Mouse (Mus musculus) limb, embryonic 14.5 days (tissue): ENCODE results near the gene Pdcd2. TPM values are rescaled to one million over a fixed set of nuclear protein-coding genes. Genes with fewer than 3 reads are reported as not detected.
A peak's percentile ranks its signal among the peaks of the same experiment; 100 is the strongest.

Experiments
- ATAC-seq: fragments of 200-750 bp; cut with Nextera tagmentation; 2 replicates; pipeline ENCODE4 v1.8.0; 2017; ENCODE audit warnings: low read depth, moderate number of reproducible peaks, moderate TSS enrichment; ENCODE audit not compliant: low FRiP score
- DNase-seq: peaks from one replicate; pipeline ENCODE4 v3.0.0-alpha.2; 2015; ENCODE audit warnings: low spot score
- H3K27ac ChIP-seq: fragments of 300-500 bp; sonication (generic); replicated peaks from 2 replicates; pipeline ENCODE4 v1.5.1; 2014; ENCODE audit warnings: low read depth, mild to moderate bottlenecking, low read length, moderate library complexity, mixed read lengths
- H3K27me3 ChIP-seq: fragments of 300-500 bp; sonication (generic); 2 replicates; pipeline ENCODE4 v1.6.1; 2014; ENCODE audit warnings: low read length, mixed read lengths; ENCODE audit not compliant: control insufficient read depth, insufficient read depth
- H3K36me3 ChIP-seq: fragments of 300-500 bp; sonication (generic); 2 replicates; pipeline ENCODE4 v1.6.1; 2014; ENCODE audit warnings: mild to moderate bottlenecking, low read length, moderate library complexity, mixed read lengths; ENCODE audit not compliant: control insufficient read depth, insufficient read depth
- H3K4me1 ChIP-seq: fragments of 300-500 bp; sonication (generic); 2 replicates; pipeline ENCODE4 v1.6.1; 2014; ENCODE audit warnings: antibody characterized with exemption, low read length, mixed read lengths; ENCODE audit not compliant: control insufficient read depth, insufficient read depth
- H3K4me2 ChIP-seq: fragments of 300-500 bp; sonication (generic); replicated peaks from 2 replicates; pipeline ENCODE4 v1.6.1; 2014; ENCODE audit warnings: low read depth, mild to moderate bottlenecking, low read length, moderate library complexity; ENCODE audit not compliant: severe bottlenecking
- H3K4me3 ChIP-seq: fragments of 300-500 bp; sonication (generic); replicated peaks from 2 replicates; pipeline ENCODE4 v1.5.1; 2014; ENCODE audit warnings: low read length
- H3K9ac ChIP-seq: fragments of 300-500 bp; sonication (generic); 2 replicates; pipeline ENCODE4 v1.6.1; 2014; ENCODE audit warnings: mild to moderate bottlenecking, low read depth, low read length, moderate library complexity; ENCODE audit not compliant: severe bottlenecking
- H3K9me3 ChIP-seq: fragments of 300-500 bp; sonication (generic); 2 replicates; pipeline ENCODE4 v1.6.1; 2016; ENCODE audit warnings: low read length; ENCODE audit not compliant: control insufficient read depth
- POLR2A ChIP-seq: fragments of 200-500 bp; IDR thresholded peaks from 2 replicates; pipeline ENCODE4 v1.8.0; 2012; ENCODE audit warnings: inconsistent platforms, mild to moderate bottlenecking, moderate library complexity, borderline replicate concordance; ENCODE audit not compliant: insufficient read depth, insufficient read length; ENCODE audit errors: extremely low read depth
- WGBS: fragments of 180-500 bp; shearing (Covaris S2); extraction: QIAGEN DNeasy Blood & Tissue Kit; methylation state at CpG from one replicate; pipeline ENCODE4 v1.1.7; 2014; 5-methylcytosine and 5-hydroxymethylcytosine counted together
- polyA plus RNA-seq, 2 experiments: library from polyadenylated mRNA; depleted of rRNA in 1 of 2; stranded (reverse) in 1 of 2; unstranded in 1 of 2; fragments of >200 nt; fragmentation: Nextera tagmentation in 1 of 2; extraction: Ambion mirVana in 1 of 2; gene quantifications; 2 replicates each; pipeline versions ENCODE4 v1.2.1 to v1.2.3; 2012 to 2014

Gene Pdcd2
- polyA plus RNA-seq (2012; rRNA removed), result 25.9 and 26.5 TPM in 2 replicates
- 48.2 and 50.0 TPM in 2 replicates for polyA plus RNA-seq (2014; fragmentation: Nextera tagmentation; extraction: Ambion mirVana)

GRCm38 (mm10) chr17:15526986-15527810 lies at the start of gene Pdcd2:
TSS of gene Pdcd2 (minus strand) at chr17:15527301.
- Histone ChIP-seq H3K36me3 (peaks cover 21% of the 10 kb centered on the region), H3K4me1 (peaks cover 10% of the 10 kb centered on the region), H3K9me3 (no peaks in the 10 kb centered on the region), H3K27me3 (no peaks in the 10 kb centered on the region), H3K9ac (peak within 1 kb of the TSS; percentile 66), H3K4me2 (peak within 1 kb of the TSS; percentile 65), H3K4me3 (peak within 1 kb of the TSS; percentile 71), H3K27ac (peak within 1 kb of the TSS; percentile 63)
- TF ChIP-seq POLR2A, result peak; percentile 91; the same call in 1 of the 2 replicates
- peak; percentile 92 for DNase-seq
- peak; percentile 98 for ATAC-seq
- under 1% methylated on average over 52 of the region's 55 CpGs for WGBS

- no peaks in the 10 kb centered on the region for H3K9me3 ChIP-seq
- TF ChIP-seq POLR2A, result no peak
- no peak for ATAC-seq
- no peak overlapping the region for H3K9ac ChIP-seq
- no peak for DNase-seq
- H3K4me3 ChIP-seq, result no peak overlapping the region
- H3K27ac ChIP-seq, result no peak overlapping the region
- peaks cover 3% of the 10 kb centered on the region; the same call in 1 of the 2 replicates for H3K27me3 ChIP-seq
- H3K36me3 ChIP-seq, result no peaks in the 10 kb centered on the region
- H3K4me2 ChIP-seq, result no peak overlapping the region
- H3K4me1 ChIP-seq, result no peaks in the 10 kb centered on the region
- WGBS, result 72% methylated on average over 1 of the region's 1 CpGs
Measured at GRCm38 (mm10) chr17:15575056-15575455, 48.0 kb upstream of the Pdcd2 start.

GRCm38 (mm10) chr17:15566908-15567307 lies 39.8 kb upstream of the Pdcd2 start:
- ATAC-seq (no peak), DNase-seq (no peak)
- no peak for TF ChIP-seq POLR2A
- Histone ChIP-seq H3K9ac (no peak overlapping the region), H3K27ac (no peak overlapping the region), H3K4me2 (no peak overlapping the region), H3K27me3 (no peaks in the 10 kb centered on the region), H3K9me3 (no peaks in the 10 kb centered on the region), H3K4me1 (no peaks in the 10 kb centered on the region), H3K36me3 (no peaks in the 10 kb centered on the region), H3K4me3 (no peak overlapping the region)
- WGBS, result 68% methylated on average over 5 of the region's 5 CpGs

GRCm38 (mm10) chr17:15564928-15565300 lies 37.8 kb upstream of the Pdcd2 start:
- DNase-seq (no peak), ATAC-seq (no peak)
- Histone ChIP-seq H3K27ac (no peak overlapping the region), H3K9me3 (no peaks in the 10 kb centered on the region), H3K4me2 (peak overlapping the region; percentile 91), H3K4me1 (no peaks in the 10 kb centered on the region), H3K36me3 (no peaks in the 10 kb centered on the region), H3K9ac (0 out of 2 replicates have a peak overlapping the region, but pooled peaks have one; percentile 72), H3K27me3 (no peaks in the 10 kb centered on the region), H3K4me3 (peak overlapping the region; percentile 66)
- 40% methylated on average over 12 of the region's 12 CpGs for WGBS
- no peak for TF ChIP-seq POLR2A

- Histone ChIP-seq H3K27me3 (no peaks in the 10 kb centered on the region), H3K36me3 (no peaks in the 10 kb centered on the region), H3K4me1 (no peaks in the 10 kb centered on the region), H3K4me3 (peak within 1 kb of the TSS; percentile 66), H3K9ac (peak within 1 kb of the TSS; percentile 72), H3K9me3 (no peaks in the 10 kb centered on the region), H3K4me2 (peak within 1 kb of the TSS; percentile 91), H3K27ac (peak within 1 kb of the TSS; percentile 87)
- TF ChIP-seq POLR2A, result 0 out of 2 replicates have a peak, but pooled peaks have one; percentile 3
- ATAC-seq (peak; percentile 100), DNase-seq (peak; percentile 98)
- under 1% methylated on average over 43 of the region's 43 CpGs for WGBS
Measured at GRCm38 (mm10) chr17:15564014-15564927, 37.2 kb upstream of the Pdcd2 start, which contains the start of gene Prdm9. TSS of gene Prdm9 (minus strand) at chr17:15564354.
